Mouse (Mus musculus): ENCODE measurements around the gene Apaf1. TPM values are rescaled to one million over a fixed set of nuclear protein-coding genes. Genes with fewer than 3 reads are reported as not detected.

Gene Apaf1
- polyA plus RNA-seq, 1 experiment from 2014 or later = 6.8 TPM

DNA sequence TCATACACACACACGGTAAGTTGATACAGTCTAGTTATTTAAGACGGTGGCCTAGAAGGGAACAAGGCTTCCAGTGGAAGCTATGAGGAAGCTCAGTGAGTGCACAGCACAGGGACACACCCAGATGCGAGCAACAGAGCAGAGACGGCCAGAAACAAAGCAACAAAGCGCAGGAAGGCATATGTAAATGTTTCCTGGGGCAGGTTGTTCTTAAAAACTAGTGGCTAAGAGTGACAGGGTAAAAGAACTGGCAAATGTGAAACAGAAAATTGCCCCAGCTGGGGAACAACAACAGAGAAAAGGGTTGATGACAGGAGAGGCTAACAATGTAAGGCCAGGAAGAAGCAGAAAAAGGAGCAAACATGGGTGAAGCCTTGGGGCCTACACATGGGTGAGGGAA lies 54.6 kb downstream of the Apaf1 start:
- H3K27me3 ChIP-seq = no peaks in the 10 kb centered on the region
- WGBS (ENCODE audit: insufficient replicate concordance) = 77% methylated on average over 5 of the region's 5 CpGs
- H3K36me3 ChIP-seq = peaks cover 11% of the 10 kb centered on the region

DNA sequence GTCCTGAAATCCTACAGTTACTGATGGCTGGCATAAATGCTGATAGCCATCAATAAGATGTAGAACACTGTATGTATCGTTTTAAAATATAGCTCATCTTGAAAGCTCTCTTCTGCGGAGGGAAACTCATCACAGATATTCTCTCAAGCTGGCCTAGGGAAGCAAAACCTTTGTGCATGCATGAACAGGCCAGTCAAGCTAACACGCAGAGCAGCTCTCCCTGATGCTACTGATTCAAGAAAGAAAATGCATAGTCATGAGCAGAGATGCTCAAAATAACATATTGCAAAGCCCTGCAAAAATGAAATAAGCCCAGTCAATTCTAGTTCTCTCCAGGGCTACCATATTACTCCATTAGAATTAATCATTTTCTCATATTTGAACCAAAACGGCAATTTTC lies 55.1 kb downstream of the Apaf1 start:
- no peak for DNase-seq
- H3K27me3 ChIP-seq = no peaks in the 10 kb centered on the region
- no peak overlapping the region for H3K27ac ChIP-seq
- no peak overlapping the region for H3K9ac ChIP-seq
- H3K4me3 ChIP-seq (replicated peaks) = no peak overlapping the region
- H3K4me2 ChIP-seq = no peak overlapping the region
- no peaks in the 10 kb centered on the region for H3K4me1 ChIP-seq (replicated peaks)
- ATAC-seq (ENCODE audit: low read depth) = no peak
- WGBS (ENCODE audit: insufficient replicate concordance) = 85% methylated on average over 4 of the region's 4 CpGs
- H3K9me3 ChIP-seq (replicated peaks) = no peaks in the 10 kb centered on the region
- H3K36me3 ChIP-seq = peaks cover 11% of the 10 kb centered on the region

More for the DNA sequence above, 54.6 kb downstream of the Apaf1 start:
- ATAC-seq (ENCODE audit: low read depth) (no peak), DNase-seq (no peak)
- no peak overlapping the region for H3K27ac ChIP-seq
- H3K9me3 ChIP-seq (replicated peaks) = no peaks in the 10 kb centered on the region
- H3K9ac ChIP-seq = no peak overlapping the region
- no peak overlapping the region for H3K4me3 ChIP-seq (replicated peaks)
- 0 out of 2 replicates have a peak, but pooled peaks cover 3% of the 10 kb centered on the region for H3K4me1 ChIP-seq (replicated peaks)
- H3K4me2 ChIP-seq = no peak overlapping the region

DNA sequence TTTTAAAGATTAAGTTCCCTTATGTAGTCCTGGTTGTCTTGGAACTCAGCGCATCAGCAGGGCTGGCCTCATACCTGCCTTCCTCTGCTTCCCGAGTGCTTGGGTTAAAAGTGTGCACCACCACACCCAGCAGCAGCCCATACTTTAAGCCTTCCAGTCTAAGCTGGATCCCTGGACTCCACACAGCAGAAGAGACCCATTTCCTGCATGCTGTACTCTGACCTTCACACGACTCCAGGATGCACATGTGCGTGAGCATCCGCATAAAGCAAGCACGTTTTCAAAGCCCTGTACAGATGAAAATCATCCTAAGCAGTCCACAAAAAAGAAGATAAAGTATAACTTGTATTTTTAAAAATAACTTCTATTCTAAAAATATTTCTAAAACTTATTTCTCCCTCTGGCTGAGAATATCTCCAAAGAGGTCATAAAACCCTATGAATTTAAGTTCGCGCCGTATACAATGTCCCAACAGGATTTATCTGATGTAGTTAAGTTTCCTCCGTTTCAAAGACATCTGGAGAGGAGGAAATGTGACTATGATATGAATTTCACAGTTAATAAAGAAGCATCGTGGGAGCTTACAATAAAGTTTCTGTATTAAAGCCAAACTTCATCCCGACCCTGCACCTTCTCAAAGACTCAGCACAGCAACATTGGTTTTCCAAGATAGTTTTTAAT lies 76.6 kb downstream of the Apaf1 start:
- no peak overlapping the region for H3K4me2 ChIP-seq
- no peak overlapping the region for H3K9ac ChIP-seq
- H3K27ac ChIP-seq = no peak overlapping the region
- no peak overlapping the region for H3K4me3 ChIP-seq (replicated peaks)
- DNase-seq (no peak), ATAC-seq (ENCODE audit: low read depth) (no peak)
- no peaks in the 10 kb centered on the region for H3K4me1 ChIP-seq (replicated peaks)
- no peaks in the 10 kb centered on the region for H3K27me3 ChIP-seq
- no peaks in the 10 kb centered on the region for H3K9me3 ChIP-seq (replicated peaks)
- H3K36me3 ChIP-seq = peaks cover 13% of the 10 kb centered on the region
- WGBS (ENCODE audit: insufficient replicate concordance) = 77% methylated on average over 12 of the region's 12 CpGs

DNA sequence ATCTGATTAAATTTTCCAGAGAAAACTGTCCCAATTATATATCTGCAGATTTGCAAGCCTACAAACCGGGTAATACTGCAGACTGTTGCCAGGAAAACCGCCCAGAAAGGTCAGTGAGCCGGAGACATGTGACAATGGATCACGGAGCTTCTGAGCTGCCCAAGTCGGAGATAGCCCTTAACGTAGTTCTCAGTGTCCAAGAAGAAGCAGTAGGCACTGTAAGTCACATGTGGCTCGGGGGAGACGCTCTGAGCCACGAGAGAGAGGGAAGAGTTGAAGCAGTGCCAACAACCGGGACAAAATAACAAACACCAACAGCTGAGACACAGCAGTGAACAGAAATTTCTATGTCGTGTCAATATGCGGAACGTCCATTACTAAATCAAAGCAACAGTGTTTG lies 81.1 kb downstream of the Apaf1 start:
- Histone ChIP-seq H3K4me3 (replicated peaks) (no peak overlapping the region), H3K27ac (no peak overlapping the region), H3K36me3 (0 out of 2 replicates have a peak, but pooled peaks cover 9% of the 10 kb centered on the region), H3K4me2 (no peak overlapping the region), H3K4me1 (replicated peaks) (no peaks in the 10 kb centered on the region), H3K9ac (no peak overlapping the region), H3K9me3 (replicated peaks) (no peaks in the 10 kb centered on the region), H3K27me3 (no peaks in the 10 kb centered on the region)
- ATAC-seq (ENCODE audit: low read depth) (no peak), DNase-seq (no peak)
- 83% methylated on average over 13 of the region's 13 CpGs for WGBS (ENCODE audit: insufficient replicate concordance)

DNA sequence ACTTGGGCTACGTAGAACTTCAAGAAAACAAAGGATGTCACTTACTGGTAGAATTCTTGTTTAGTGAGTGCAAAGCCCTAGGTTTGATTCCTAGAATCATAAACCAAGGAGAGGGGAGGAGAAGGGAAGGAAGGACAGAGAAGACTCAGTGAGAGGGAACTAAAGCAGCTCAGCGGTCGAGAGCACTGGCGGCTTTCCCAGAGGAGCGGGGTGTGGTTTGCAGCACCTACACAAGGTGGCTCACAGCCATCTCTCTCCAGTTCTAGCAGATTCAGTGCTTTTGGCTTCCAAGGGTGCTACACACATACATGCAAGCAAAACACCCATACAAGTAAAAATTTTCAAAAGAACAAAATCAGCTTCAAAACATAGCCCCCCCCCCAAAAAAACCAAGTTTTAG lies 82.7 kb downstream of the Apaf1 start:
- H3K4me3 ChIP-seq (replicated peaks) = no peak overlapping the region
- H3K36me3 ChIP-seq = peaks cover 20% of the 10 kb centered on the region
- H3K9me3 ChIP-seq (replicated peaks) = no peaks in the 10 kb centered on the region
- ATAC-seq (ENCODE audit: low read depth) = no peak
- WGBS (ENCODE audit: insufficient replicate concordance) = 68% methylated on average over 5 of the region's 5 CpGs
- no peak overlapping the region for H3K4me2 ChIP-seq
- no peak overlapping the region for H3K9ac ChIP-seq
- no peak for DNase-seq
- H3K4me1 ChIP-seq (replicated peaks) = no peaks in the 10 kb centered on the region
- H3K27me3 ChIP-seq = no peaks in the 10 kb centered on the region
- no peak overlapping the region for H3K27ac ChIP-seq

DNA sequence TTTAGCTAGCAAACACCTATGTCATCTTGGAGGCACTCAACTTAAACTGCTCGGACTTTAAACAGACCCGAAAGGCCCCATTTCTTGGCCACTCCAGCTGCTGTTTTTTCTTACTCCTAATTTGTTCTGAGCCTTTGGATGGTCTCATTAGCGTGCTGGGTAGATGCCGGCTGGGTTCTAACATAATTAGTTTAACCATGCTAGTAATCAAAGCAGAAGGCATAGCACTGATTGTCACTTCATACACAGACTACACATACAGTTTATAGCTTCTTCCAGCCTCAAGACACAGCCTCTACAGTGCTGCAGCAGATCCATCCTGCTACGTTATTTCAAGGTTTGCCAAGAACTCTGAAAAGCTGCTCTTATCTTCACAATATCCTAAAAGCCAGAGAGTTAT lies 88.7 kb downstream of the Apaf1 start:
- no peak overlapping the region for H3K4me2 ChIP-seq
- peaks cover 39% of the 10 kb centered on the region for H3K36me3 ChIP-seq
- WGBS (ENCODE audit: insufficient replicate concordance) = 80% methylated on average over 5 of the region's 5 CpGs
- H3K4me1 ChIP-seq (replicated peaks) = no peaks in the 10 kb centered on the region
- H3K27ac ChIP-seq = no peak overlapping the region
- no peak for DNase-seq
- ATAC-seq (ENCODE audit: low read depth) = no peak
- no peak overlapping the region for H3K4me3 ChIP-seq (replicated peaks)
- no peaks in the 10 kb centered on the region for H3K27me3 ChIP-seq
- no peak overlapping the region for H3K9ac ChIP-seq
- no peaks in the 10 kb centered on the region for H3K9me3 ChIP-seq (replicated peaks)

DNA sequence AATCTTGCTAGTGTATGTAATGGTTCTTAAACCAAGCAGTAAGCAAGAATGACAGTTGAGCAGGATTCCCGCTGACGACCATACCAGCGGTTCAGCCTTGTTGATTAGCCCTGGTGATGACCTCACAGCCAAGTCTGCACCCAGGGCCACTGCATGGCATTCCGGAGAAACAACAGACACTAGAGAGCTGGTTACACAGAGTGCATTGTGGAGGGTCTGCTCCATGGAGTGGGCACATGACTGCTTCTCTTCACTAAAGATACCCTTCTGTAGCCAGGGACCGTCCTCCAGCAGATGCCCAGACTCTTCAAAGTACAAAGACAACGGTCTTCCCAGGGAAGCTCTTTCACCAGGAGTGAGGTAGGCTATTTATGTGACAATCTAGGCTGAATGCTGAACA lies 90.3 kb downstream of the Apaf1 start:
- 83% methylated on average over 6 of the region's 6 CpGs for WGBS (ENCODE audit: insufficient replicate concordance)

DNA sequence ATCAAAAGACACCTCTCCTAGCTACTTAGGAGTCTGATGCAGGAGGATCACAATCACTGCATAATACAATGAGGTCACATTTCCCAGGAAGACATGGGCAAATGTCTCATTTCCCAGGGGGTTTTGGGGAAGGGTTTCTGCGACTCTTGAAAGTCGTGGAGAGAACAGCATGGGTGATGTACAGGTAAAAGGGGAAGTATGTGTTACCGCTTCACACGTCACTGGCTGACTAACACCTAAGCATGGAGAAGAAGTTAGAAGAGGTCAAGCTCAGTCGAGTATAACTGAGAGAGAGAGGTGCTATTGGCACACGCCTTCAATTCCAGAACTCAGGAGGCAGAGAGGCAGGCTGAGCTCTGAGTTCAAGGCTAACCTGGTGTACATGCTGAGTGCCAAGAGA lies 92.2 kb downstream of the Apaf1 start:
- Histone ChIP-seq H3K9me3 (replicated peaks) (no peaks in the 10 kb centered on the region), H3K36me3 (peaks cover 25% of the 10 kb centered on the region), H3K4me2 (no peak overlapping the region), H3K27me3 (no peaks in the 10 kb centered on the region), H3K27ac (no peak overlapping the region), H3K4me3 (replicated peaks) (no peak overlapping the region), H3K4me1 (replicated peaks) (no peaks in the 10 kb centered on the region), H3K9ac (no peak overlapping the region)
- DNase-seq (no peak), ATAC-seq (ENCODE audit: low read depth) (no peak)
- WGBS (ENCODE audit: insufficient replicate concordance) = 73% methylated on average over 6 of the region's 6 CpGs

More for the DNA sequence above, 90.3 kb downstream of the Apaf1 start:
- Histone ChIP-seq H3K4me2 (no peak overlapping the region), H3K36me3 (peaks cover 38% of the 10 kb centered on the region), H3K4me3 (replicated peaks) (no peak overlapping the region), H3K4me1 (replicated peaks) (no peaks in the 10 kb centered on the region), H3K9me3 (replicated peaks) (no peaks in the 10 kb centered on the region), H3K9ac (no peak overlapping the region), H3K27me3 (no peaks in the 10 kb centered on the region), H3K27ac (no peak overlapping the region)
- ATAC-seq (ENCODE audit: low read depth) (no peak), DNase-seq (no peak)

DNA sequence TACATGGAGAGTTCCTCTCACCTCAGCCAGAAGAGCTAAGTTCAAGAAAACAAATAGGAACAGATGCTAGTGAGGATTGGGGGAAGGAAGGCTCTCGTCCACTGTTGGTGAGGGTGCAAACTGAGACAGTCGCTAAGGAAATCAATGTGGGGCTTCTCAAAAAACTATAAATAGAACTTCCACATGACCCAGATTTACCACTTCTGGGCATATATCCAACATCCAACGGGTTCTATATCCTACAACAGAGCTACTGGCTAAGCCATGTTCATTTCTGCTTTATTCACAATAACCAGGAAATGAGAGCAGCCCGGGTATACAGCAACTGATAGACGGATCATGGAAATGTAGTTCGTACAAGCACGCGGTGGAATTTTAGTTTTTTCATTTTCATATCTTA lies 99.5 kb downstream of the Apaf1 start:
- 70% methylated on average over 8 of the region's 8 CpGs for WGBS (ENCODE audit: insufficient replicate concordance)
- Histone ChIP-seq H3K9me3 (replicated peaks) (no peaks in the 10 kb centered on the region), H3K27me3 (no peaks in the 10 kb centered on the region), H3K36me3 (no peaks in the 10 kb centered on the region), H3K4me3 (replicated peaks) (no peak overlapping the region), H3K27ac (no peak overlapping the region), H3K4me1 (replicated peaks) (no peaks in the 10 kb centered on the region), H3K4me2 (no peak overlapping the region), H3K9ac (no peak overlapping the region)
- ATAC-seq (ENCODE audit: low read depth) (no peak), DNase-seq (no peak)

DNA sequence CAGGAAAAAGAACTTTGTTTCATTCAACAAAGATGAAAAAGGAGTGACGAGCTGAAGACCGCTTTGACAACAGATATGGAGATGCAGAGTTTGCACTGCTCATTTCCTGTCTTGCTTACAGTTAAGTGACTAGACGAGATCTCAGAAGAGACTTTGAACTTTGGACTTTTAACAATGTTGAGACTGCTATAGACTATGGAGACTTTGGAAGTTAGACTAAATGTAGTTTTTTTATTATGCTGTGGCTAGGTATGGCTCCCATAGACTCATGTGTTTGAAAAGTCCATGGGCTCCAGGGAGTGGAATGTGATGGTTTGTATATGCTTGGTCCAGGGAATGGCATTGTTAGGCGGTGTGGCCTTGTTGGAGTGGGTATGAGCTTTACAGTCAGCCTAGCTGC lies 100.8 kb downstream of the Apaf1 start:
- H3K4me1 ChIP-seq (replicated peaks) = no peaks in the 10 kb centered on the region
- H3K4me2 ChIP-seq = no peak overlapping the region
- no peaks in the 10 kb centered on the region for H3K27me3 ChIP-seq
- no peaks in the 10 kb centered on the region for H3K36me3 ChIP-seq
- H3K4me3 ChIP-seq (replicated peaks) = no peak overlapping the region
- H3K9ac ChIP-seq = no peak overlapping the region
- 64% methylated on average over 4 of the region's 4 CpGs for WGBS (ENCODE audit: insufficient replicate concordance)
- H3K9me3 ChIP-seq (replicated peaks) = no peaks in the 10 kb centered on the region
- DNase-seq (no peak), ATAC-seq (ENCODE audit: low read depth) (no peak)
- no peak overlapping the region for H3K27ac ChIP-seq

DNA sequence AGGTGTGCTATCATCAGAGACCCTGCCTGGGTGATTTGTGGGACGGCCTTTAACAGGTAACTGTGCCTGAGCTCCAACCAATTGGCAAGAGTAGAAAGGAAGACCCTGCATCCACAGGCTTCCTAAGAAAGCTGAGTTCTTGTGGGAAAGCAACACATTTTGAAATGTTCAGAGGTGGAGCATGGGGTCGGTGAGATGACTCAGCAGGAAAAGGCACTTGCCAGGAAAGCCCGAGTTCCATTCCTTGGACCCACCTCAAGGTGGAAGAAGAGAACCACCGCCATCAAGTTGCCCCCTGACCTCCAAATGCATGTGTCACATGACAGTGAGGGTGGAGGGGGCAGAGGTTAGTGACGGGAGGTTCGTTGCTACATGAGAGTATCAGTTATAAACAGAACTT lies 108.1 kb downstream of the Apaf1 start:
- Histone ChIP-seq H3K27ac (no peak overlapping the region), H3K4me3 (replicated peaks) (no peak overlapping the region), H3K4me1 (replicated peaks) (peaks cover 7% of the 10 kb centered on the region), H3K4me2 (no peak overlapping the region), H3K9ac (no peak overlapping the region), H3K9me3 (replicated peaks) (no peaks in the 10 kb centered on the region), H3K27me3 (peaks cover 14% of the 10 kb centered on the region), H3K36me3 (no peaks in the 10 kb centered on the region)
- 58% methylated on average over 6 of the region's 6 CpGs for WGBS (ENCODE audit: insufficient replicate concordance)
- DNase-seq (no peak), ATAC-seq (ENCODE audit: low read depth) (no peak)

DNA sequence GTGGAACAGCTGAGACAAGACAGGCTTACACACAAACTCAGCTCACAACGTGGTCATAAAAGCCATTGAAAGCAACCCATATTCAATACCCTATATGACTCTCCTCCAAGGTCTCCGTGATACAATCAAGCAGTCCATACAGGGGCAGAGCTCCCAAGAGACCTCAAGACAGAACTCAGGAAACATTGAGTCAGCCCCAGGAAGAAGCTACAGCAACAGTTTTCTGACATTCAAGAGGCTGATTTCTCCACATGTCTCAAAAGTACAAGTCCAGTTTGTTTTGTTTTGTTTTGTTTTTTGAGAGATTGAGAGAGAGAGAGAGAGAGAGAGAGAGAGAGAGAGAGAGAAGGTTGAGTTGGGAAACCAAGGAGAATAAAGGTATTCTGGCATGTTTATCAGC lies 108.5 kb downstream of the Apaf1 start:
- Histone ChIP-seq H3K27ac (no peak overlapping the region), H3K4me2 (no peak overlapping the region), H3K9me3 (replicated peaks) (no peaks in the 10 kb centered on the region), H3K36me3 (no peaks in the 10 kb centered on the region), H3K4me3 (replicated peaks) (no peak overlapping the region), H3K27me3 (peaks cover 18% of the 10 kb centered on the region), H3K4me1 (replicated peaks) (peaks cover 9% of the 10 kb centered on the region), H3K9ac (no peak overlapping the region)
- ATAC-seq (ENCODE audit: low read depth) (no peak), DNase-seq (no peak)
- 46% methylated on average over 2 of the region's 2 CpGs for WGBS (ENCODE audit: insufficient replicate concordance)
